Mouse (Mus musculus) heart, embryonic 14.5 days (tissue): ENCODE measurements at regions not wholly inside any gene's neighbourhood (a gene's known extent, or its start where the extent isn't known, plus 50 kb on each side); places are given as distances from the start of the nearest gene placed in this dataset.

Experiments used
- ATAC-seq: fragments of 200-750 bp; cut with Nextera tagmentation; 2 replicates; pipeline ENCODE4 v1.8.0; 2017; ENCODE audit warnings: low read depth, moderate TSS enrichment; ENCODE audit not compliant: insufficient number of reproducible peaks, insufficient read depth, low FRiP score
- H3K27ac ChIP-seq, 2 experiments: fragments of 200-500 bp in 1 of 2; fragments of 300-500 bp in 1 of 2; sonication (generic) in 1 of 2; replicated peaks in 1 of 2; 2 replicates each; pipeline ENCODE4 v1.5.1; 2012 to 2014; ENCODE audit warnings: low read depth in 2 of 2, low read length in 2 of 2, control low read depth in 1 of 2, mild to moderate bottlenecking in 1 of 2, mixed read lengths in 1 of 2; ENCODE audit not compliant: control insufficient read depth in 1 of 2, insufficient read depth in 1 of 2
- H3K27me3 ChIP-seq: fragments of 300-500 bp; sonication (generic); 2 replicates; pipeline ENCODE4 v1.6.1; 2014; ENCODE audit warnings: mild to moderate bottlenecking, low read length, control low read depth; ENCODE audit not compliant: control insufficient read depth, insufficient read depth
- H3K36me3 ChIP-seq: fragments of 300-500 bp; sonication (generic); 2 replicates; pipeline ENCODE4 v1.6.1; 2014; ENCODE audit warnings: mild to moderate bottlenecking, control low read depth, low read length, mixed read lengths; ENCODE audit not compliant: control insufficient read depth, insufficient read depth
- H3K4me1 ChIP-seq, 2 experiments: fragments of 200-500 bp in 1 of 2; fragments of 300-500 bp in 1 of 2; sonication (generic) in 1 of 2; 2 replicates each; pipeline ENCODE4 v1.6.1; 2012 to 2014; ENCODE audit warnings: low read length in 2 of 2, control low read depth in 1 of 2, mixed read lengths in 1 of 2; ENCODE audit not compliant: control insufficient read depth in 2 of 2, insufficient read depth in 2 of 2
- H3K4me2 ChIP-seq: fragments of 300-500 bp; sonication (generic); 2 replicates; pipeline ENCODE4 v1.6.1; 2014; ENCODE audit warnings: mild to moderate bottlenecking, low read length
- H3K4me3 ChIP-seq, 2 experiments: fragments of 200-500 bp in 1 of 2; fragments of 300-500 bp in 1 of 2; sonication (generic) in 1 of 2; 2 replicates each; pipeline ENCODE4 v1.5.1; 2012 to 2014; ENCODE audit warnings: low read length in 2 of 2, mild to moderate bottlenecking in 2 of 2, control low read depth in 1 of 2, low read depth in 1 of 2, moderate library complexity in 1 of 2; ENCODE audit not compliant: control insufficient read depth in 1 of 2, insufficient read depth in 1 of 2
- H3K9ac ChIP-seq: fragments of 300-500 bp; sonication (generic); 2 replicates; pipeline ENCODE4 v1.6.1; 2014; ENCODE audit warnings: mild to moderate bottlenecking, low read length
- H3K9me3 ChIP-seq: fragments of 300-500 bp; sonication (generic); 2 replicates; pipeline ENCODE4 v1.6.1; 2016; ENCODE audit warnings: low read length, control low read depth; ENCODE audit not compliant: control insufficient read depth
- WGBS: fragments of 180-500 bp; shearing (Covaris S2); extraction: QIAGEN DNeasy Blood & Tissue Kit; methylation state at CpG from one replicate; pipeline ENCODE4 v1.1.7; 2014; 5-methylcytosine and 5-hydroxymethylcytosine counted together

DNA sequence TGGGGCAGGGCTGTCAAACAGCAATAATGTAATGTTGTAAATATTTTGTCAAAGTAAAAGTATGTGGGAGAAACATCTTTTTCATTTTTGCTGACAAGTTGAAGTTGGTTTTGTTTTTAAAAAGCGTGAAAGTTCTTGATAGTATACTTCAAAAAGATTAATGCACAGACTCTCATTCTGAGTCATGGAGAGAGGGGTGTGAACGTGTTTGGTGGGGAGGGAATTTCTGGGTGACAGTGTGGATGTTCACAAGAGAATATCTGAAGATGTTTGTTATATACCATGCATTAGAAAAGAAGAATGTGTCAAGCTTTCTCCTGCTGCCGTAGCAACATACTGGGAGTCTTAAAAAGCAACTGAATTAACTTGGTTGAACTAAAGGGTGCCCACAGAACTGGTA lies 57.0 kb downstream of the Rps29 start:
- no peak overlapping the region for H3K27ac ChIP-seq
- no peaks in the 10 kb centered on the region for H3K27me3 ChIP-seq
- 64% methylated on average over 3 of the region's 3 CpGs for WGBS
- H3K9ac ChIP-seq: no peak overlapping the region
- no peaks in the 10 kb centered on the region for H3K36me3 ChIP-seq
- H3K9me3 ChIP-seq: no peaks in the 10 kb centered on the region
- H3K4me2 ChIP-seq: no peak overlapping the region
- no peak overlapping the region for H3K4me3 ChIP-seq
- no peaks in the 10 kb centered on the region for H3K4me1 ChIP-seq
- ATAC-seq: no peak

DNA sequence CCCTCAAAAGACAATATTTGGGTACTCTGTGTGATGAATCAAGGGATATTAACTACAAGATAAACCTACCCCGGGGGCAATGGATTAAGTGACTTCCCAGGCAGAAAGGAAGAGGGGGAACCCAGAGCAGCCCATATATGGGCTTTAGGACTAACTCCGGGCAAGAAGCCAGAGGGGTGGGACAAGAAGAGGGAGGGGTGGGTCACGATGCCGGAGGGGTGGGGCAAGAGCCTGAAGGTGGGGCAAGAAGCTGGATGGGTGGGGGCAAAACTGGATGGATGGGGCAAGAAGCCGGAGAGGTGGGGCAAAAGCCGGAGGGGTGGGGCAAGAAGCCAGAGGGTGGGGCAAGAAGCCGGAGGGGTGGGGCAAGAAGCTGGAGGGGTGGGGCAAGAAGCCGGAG lies 64.1 kb downstream of the Rps29 start:
- WGBS: 87% methylated on average over 8 of the region's 8 CpGs
- ATAC-seq: no peak
- H3K9ac ChIP-seq: no peak overlapping the region

DNA sequence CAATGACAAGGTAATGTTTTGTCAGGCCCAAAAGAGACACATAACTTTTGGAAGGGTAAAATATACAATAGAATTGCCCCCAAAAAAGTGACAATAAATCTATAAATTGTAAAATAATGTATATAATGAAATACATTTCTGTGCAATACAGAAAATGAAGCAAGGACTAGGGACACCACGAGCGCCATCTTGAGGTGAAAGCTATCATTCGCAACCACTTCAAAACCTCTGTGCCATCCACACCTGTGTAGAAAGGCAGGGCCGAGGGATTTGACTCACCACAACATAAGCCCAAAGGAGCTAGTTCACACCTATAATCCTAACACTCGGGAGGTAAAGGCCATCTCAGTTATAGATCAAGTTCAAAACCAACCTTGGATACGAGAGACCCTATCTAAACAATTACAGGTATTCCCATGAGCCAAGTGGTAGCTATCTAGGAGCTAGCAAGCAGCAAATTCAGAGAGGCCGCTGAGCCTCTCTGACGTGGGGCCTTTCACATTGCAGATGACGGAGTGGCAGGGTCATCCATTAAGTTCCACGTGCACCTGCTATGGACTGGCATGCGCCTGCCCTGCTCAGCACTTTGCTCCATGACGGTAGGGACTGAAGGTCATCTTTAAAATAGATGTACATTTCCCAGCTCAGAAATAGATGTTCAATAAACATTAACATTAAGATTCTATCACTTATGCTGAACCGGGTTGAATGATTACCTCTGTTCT lies 65.8 kb downstream of the Rps29 start:
- WGBS: 60% methylated on average over 13 of the region's 13 CpGs
- Histone ChIP-seq H3K4me1 (no peaks in the 10 kb centered on the region), H3K27me3 (no peaks in the 10 kb centered on the region), H3K36me3 (no peaks in the 10 kb centered on the region), H3K4me2 (no peak overlapping the region), H3K9me3 (no peaks in the 10 kb centered on the region), H3K27ac (no peak overlapping the region), H3K4me3 (no peak overlapping the region), H3K9ac (no peak overlapping the region)
- no peak for ATAC-seq

More for the DNA sequence above, 64.1 kb downstream of the Rps29 start:
- H3K4me1 ChIP-seq: no peaks in the 10 kb centered on the region
- no peaks in the 10 kb centered on the region for H3K36me3 ChIP-seq
- H3K27me3 ChIP-seq: no peaks in the 10 kb centered on the region
- H3K4me3 ChIP-seq: no peak overlapping the region
- no peak overlapping the region for H3K27ac ChIP-seq
- no peak overlapping the region for H3K4me2 ChIP-seq
- no peaks in the 10 kb centered on the region for H3K9me3 ChIP-seq

DNA sequence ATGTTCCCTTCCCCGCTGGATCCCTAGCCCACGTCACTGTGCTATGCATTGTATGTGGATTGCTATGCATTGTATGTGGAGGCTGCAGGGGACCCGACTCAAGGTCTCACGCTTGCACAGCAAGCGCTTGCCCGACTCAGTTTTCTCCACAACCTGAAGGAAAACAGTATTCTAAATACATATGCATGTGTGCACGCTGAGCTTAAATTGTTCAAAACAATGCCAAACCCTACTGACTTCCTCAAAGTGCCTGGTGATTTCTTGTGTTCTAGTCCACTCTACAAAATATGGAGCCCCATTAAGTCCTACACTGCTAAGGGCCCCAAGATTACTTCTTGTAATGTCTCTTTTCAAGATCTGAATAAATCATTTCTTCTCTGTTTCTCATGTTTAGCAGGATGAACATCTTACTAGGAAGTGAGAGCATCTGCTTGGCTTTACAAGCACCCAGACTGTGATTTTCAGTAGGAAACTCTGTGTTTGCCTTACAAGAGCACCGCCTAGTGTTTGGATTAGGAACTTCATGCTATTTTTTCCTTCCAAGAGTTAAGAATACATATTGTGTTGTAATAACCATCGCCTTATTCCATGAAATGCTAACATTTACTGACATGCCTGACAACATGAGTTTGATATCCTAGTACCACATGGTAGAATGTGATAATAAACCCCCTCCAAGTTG lies 70.9 kb downstream of the Rps29 start:
- no peak overlapping the region for H3K9ac ChIP-seq
- H3K27ac ChIP-seq: no peak overlapping the region
- H3K4me1 ChIP-seq: no peaks in the 10 kb centered on the region; a peak in 1 of 4 replicates
- no peaks in the 10 kb centered on the region for H3K27me3 ChIP-seq
- ATAC-seq: no peak
- H3K36me3 ChIP-seq: no peaks in the 10 kb centered on the region
- no peaks in the 10 kb centered on the region for H3K9me3 ChIP-seq
- 60% methylated on average over 9 of the region's 9 CpGs for WGBS
- no peak overlapping the region for H3K4me2 ChIP-seq
- H3K4me3 ChIP-seq: no peak overlapping the region

DNA sequence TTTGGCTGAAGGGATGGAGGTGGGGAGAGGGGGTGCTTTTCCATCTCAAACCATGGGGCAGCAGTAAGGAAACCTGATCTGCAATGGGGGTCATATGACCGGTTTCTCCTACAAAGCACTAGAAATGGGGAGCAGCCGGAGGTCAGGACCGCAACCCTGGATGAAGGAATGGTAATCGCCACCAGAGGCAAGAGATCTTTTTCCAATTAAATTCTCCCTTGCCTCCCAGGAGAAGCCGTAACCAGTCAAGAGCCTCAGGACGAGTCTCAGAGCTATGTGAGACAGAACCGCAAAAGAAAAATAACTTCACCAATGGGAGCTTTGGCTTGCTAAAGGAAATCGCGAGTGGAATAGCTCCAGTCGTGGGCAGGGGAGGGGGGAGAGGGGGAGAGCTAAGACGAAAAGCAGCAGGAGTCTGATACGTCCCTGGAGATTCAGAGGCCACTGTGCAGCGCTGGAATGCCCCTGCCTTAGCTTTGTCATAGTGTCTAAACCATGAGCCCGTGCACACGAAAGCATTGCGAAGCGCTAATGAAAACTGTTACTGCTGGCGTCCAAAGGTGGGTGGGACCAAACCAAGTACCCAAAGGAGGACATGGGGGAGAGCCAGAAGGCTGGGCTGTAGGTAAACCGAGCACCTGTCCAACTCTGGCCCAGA lies 73.3 kb downstream of the Rps29 start:
- Histone ChIP-seq H3K9ac (peak overlapping the region; percentile 22; the same call in 1 of the 2 replicates), H3K4me3 (no peak overlapping the region), H3K27ac (no peak overlapping the region), H3K9me3 (no peaks in the 10 kb centered on the region), H3K36me3 (no peaks in the 10 kb centered on the region), H3K4me1 (no peaks in the 10 kb centered on the region; a peak in 1 of 4 replicates), H3K27me3 (no peaks in the 10 kb centered on the region), H3K4me2 (peak overlapping the region; percentile 48)
- WGBS: 28% methylated on average over 19 of the region's 19 CpGs
- ATAC-seq: no peak

DNA sequence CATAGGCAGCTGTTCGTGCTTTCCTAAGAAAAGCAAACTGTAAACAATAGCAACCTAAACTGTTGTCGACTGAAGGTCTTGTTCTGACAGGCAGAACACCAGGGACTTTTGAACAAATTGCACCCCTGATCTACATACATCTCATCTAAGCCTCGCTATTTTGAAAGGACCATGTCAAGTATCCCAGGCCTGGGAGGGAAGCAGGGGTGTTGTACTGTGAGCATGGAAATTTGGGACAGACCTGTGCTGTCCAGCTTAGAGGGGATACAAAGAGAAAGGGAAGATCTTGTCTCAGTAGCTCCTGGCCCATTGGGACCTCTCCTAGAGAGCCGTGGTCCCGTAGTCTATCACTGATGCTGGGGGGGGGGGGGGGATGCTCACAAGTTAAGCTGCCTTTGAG lies 74.3 kb downstream of the Rps29 start:
- Histone ChIP-seq H3K9ac (no peak overlapping the region), H3K4me1 (no peaks in the 10 kb centered on the region; a peak in 1 of 4 replicates), H3K4me3 (no peak overlapping the region), H3K27ac (no peak overlapping the region), H3K36me3 (no peaks in the 10 kb centered on the region), H3K4me2 (no peak overlapping the region), H3K27me3 (no peaks in the 10 kb centered on the region), H3K9me3 (no peaks in the 10 kb centered on the region)
- WGBS: 80% methylated on average over 5 of the region's 5 CpGs
- no peak for ATAC-seq

DNA sequence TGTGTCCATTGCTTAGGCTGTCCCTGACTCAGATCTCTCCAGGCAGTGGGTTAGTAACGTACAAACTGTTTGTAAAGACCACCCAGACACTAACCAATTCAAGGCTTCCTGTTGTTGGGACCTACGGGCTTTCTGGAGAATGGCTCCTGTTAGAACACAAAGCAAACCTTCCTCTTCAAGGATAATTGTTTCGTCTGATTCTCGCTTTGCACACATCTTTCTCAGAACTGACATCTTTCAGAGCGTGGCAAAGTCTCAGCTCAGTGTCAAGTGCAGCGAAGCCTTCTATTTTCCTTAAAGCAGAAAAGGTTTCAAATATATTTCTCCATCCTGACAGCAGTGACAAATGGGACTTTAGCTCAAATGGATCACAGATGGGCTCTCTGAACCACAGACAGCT lies 76.9 kb downstream of the Rps29 start:
- no peaks in the 10 kb centered on the region; a peak in 1 of 4 replicates for H3K4me1 ChIP-seq
- no peaks in the 10 kb centered on the region for H3K27me3 ChIP-seq
- 53% methylated on average over 6 of the region's 6 CpGs for WGBS
- no peak for ATAC-seq
- no peaks in the 10 kb centered on the region for H3K9me3 ChIP-seq
- H3K36me3 ChIP-seq: no peaks in the 10 kb centered on the region
- no peak overlapping the region for H3K4me2 ChIP-seq
- no peak overlapping the region for H3K27ac ChIP-seq
- no peak overlapping the region for H3K4me3 ChIP-seq
- no peak overlapping the region for H3K9ac ChIP-seq
